Mouse (Mus musculus): ENCODE measurements around the gene Olfr1179.
"Not testable (repeated sequence)": the region's sequence is repeated elsewhere in the genome, so short reads cannot be mapped to it uniquely, and the experiment has no call there.

Gene Olfr1179

DNA sequence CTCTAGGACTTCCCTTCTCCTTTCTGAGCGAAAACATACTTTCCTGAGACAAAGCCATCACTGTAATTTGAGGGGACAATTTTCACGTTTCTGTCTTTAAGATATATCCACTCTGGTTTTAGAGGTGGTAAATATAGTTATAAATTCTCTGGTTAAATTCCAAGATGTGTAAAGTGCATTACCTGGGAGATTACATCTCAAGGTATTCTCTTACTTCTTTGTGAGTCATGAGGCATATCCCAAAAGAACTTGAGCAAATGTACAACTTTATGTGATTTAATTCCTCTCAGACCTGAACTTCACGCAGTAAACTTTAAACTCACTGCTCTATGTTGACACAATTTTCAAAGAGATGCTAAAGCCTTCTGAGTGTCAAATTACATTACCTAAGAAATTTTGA is at the start of gene Olfr1179:
Gene Olfr1179, minus strand, starts transcription at position 101 of the 400 bp plus-strand sequence.
- no peak for DNase-seq (ENCODE audit: low spot score)

DNA sequence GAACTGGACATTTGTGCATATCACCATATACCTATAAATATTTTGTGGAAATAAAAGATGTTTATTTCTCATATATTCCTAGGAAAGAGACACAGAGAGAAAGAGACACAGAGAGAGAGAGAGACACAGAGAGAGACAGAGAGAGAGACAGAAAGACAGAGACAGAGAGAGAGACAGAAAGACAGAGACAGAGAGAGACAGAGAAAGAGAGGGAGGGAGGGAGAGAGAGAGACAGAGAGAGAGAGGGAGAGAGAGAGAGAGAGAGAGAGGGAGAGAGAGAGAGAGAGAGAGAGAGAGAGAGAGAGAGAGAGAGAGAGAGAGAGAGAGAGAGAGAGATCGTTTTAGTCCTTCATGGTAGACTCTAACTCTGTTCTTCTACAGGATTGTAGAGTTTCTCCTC is 48.3 kb upstream of the Olfr1179 start, which contains the start of gene Olfr1183:
Gene Olfr1183, plus strand, starts transcription at position 301 of the 400 bp plus-strand sequence.
- DNase-seq (ENCODE audit: low spot score), result not testable (repeated sequence)

DNA sequence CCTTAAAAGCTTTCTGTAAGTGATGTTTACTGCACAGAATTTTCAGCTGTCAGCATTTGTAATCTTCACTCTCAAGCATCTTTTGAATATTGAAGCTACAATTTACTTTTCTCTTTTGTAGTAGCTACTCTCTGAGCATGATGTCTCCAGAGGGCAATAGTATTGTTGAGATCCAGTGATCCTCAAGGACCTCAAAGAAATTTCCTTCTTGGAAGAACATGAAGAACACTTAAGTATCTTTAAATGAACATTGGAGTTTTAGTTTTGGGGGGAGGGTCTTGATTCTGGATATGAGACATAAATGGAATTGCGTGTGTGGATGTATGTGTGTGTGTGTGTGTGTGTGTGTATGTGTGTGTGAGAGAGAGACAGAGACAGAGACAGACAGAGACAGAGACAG is 42.8 kb upstream of the Olfr1179 start, which contains the start of gene Gm13757:
Gene Gm13757, minus strand, starts transcription at position 101 of the 400 bp plus-strand sequence.
- no peak for DNase-seq (ENCODE audit: low spot score)

DNA sequence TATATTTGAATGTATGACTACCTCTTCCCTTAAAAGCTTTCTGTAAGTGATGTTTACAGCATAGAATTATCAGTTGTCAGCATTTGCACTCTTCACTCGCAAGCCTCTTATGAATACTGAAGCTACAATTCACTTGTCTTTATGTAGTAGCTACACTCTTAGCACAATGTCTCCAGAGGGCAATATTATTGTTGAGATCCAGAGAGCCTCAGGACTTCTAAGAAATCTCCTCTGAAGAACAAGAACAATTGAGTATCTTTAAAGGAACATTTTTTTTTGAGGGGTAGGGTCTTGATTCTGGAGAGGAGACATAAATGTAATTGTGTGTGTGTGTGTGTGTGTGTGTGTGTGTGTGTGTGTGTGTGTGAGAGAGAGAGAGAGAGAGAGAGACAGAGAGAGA is 19.8 kb upstream of the Olfr1179 start, which contains the start of gene Olfr1181:
Gene Olfr1181, minus strand, starts transcription at position 101 of the 400 bp plus-strand sequence.
- DNase-seq (ENCODE audit: low spot score), result no peak

DNA sequence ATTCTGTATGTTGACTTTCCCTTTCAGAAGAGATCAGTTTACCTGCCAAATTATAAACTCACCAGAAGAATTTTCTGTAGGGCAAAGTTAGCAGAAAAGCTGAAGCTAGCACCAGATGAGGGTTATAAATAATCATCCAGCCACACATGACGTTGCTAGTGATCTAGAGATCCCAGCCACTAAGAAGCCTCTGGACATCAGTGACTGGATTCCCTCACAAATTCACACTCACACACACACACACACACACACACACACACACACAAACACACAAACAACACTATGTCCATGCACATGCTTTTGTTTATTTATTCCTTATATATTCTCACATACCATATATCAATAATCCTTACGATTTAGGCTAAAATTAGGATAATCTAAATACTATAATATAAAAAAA is 12.8 kb upstream of the Olfr1179 start, which contains the start of gene Olfr1180:
Gene Olfr1180, minus strand, starts transcription at position 101 of the 400 bp plus-strand sequence.
- no peak for DNase-seq (ENCODE audit: low spot score)

DNA sequence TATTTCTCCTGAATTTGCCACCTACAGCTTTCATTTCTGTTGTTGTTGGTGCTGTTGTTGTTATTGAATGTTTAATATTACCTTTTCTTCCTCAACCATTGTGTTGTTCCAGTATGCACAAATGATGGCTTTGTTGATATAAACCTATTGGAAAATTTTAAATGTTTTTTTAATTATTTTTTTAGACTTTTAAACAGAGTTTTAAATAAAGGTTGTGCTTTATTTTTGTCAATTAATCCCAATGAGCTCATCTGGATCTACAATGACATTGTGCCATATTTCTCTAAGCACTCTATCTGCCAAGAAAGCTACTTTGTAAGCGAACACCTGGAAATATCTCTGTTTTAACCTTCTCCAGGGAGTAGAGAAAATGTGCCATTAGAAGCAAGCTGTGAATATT is 19.5 kb downstream of the Olfr1179 start, which contains the start of gene Olfr1178:
Gene Olfr1178, plus strand, starts transcription at position 301 of the 400 bp plus-strand sequence.
- no peak for DNase-seq (ENCODE audit: low spot score)

DNA sequence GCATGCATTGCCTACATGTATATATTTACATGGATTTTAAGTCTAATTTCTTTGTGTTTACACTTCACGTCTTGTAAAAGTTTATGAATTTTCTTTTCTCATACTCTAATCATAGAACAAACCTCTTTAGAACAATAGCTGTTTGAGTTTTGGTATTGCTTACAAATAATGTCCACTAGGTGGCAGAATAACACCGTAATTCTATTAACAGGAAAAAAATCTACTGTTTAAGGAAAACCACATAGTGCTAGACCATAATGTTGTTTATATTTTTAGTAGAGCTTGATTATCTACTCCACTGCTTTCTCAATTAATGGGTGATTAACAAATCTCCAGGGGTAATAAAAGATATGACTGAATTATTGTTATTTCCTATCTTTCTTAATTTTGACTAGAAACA is 49.9 kb downstream of the Olfr1179 start:
- no peak for DNase-seq (ENCODE audit: low spot score)

Measured in ovary, postnatal 14 days (tissue).